Mouse (Mus musculus) kidney, adult 18-20 months (tissue): Measurements from ENCODE around the gene Ttll2.
"Not testable (repeated sequence)": the region's sequence is repeated elsewhere in the genome, so short reads cannot be mapped to it uniquely, and the experiment has no call there.

Experiments used
- DNase-seq: peaks from one replicate; pipeline ENCODE4 v3.0.0; 2021

Ttll2 gene

GRCm38 (mm10) chr17:7360749-7361465 lies 8.4 kb upstream of the Ttll2 start:
- not testable (repeated sequence) for DNase-seq

GRCm38 (mm10) chr17:7359806-7360205 lies 7.3 kb upstream of the Ttll2 start:
- not testable (repeated sequence) for DNase-seq

- not testable (repeated sequence) for DNase-seq
These were observed 3.7 kb downstream of the Ttll2 start for GRCm38 (mm10) chr17:7348765-7349164.

- DNase-seq, result not testable (repeated sequence)
These were observed 15.1 kb downstream of the Ttll2 start for GRCm38 (mm10) chr17:7337381-7337780.

GRCm38 (mm10) chr17:7332745-7333144 lies 19.8 kb downstream of the Ttll2 start:
- DNase-seq, result not testable (repeated sequence)

GRCm38 (mm10) chr17:7326415-7326814 lies 26.1 kb downstream of the Ttll2 start:
- not testable (repeated sequence) for DNase-seq

GRCm38 (mm10) chr17:7324346-7324745 lies 28.1 kb downstream of the Ttll2 start, which contains the start of gene Tcp10a:
TSS of gene Tcp10a (plus strand) at chr17:7324646.
- not testable (repeated sequence) for DNase-seq

GRCm38 (mm10) chr17:7319789-7320188 lies 32.7 kb downstream of the Ttll2 start:
- not testable (repeated sequence) for DNase-seq

GRCm38 (mm10) chr17:7315693-7316382 lies 36.7 kb downstream of the Ttll2 start:
- DNase-seq, result not testable (repeated sequence)

- DNase-seq, result peak; percentile 23
These were observed 46.0 kb downstream of the Ttll2 start for GRCm38 (mm10) chr17:7306278-7307196.
